14 mouse cellular contexts compared by ENCODE assay signal in genomic region chr3:138260721-138261669, GRCm38 (mm10). TPM values are rescaled to one million over a fixed set of nuclear protein-coding genes. Genes with fewer than 3 reads are reported as not detected.
DNase-seq lines count a peak whose midpoint lies in the region; ATAC-seq and TF ChIP-seq lines count a peak whose summit lies in the region.
"Had no signal": no experiment of that assay in that cellular context is flagged by ENCODE, and none has a peak within 500 bp of the region (broad histone marks: within the 10 kb centered on the region; RNA-seq: fewer than 3 reads in every experiment).

Adh1 (plus strand) TSS chr3:138260991.

- DNase-seq in lung, postnatal 10 days = no peak
- no peak for DNase-seq in forebrain, postnatal 0 days
- DNase-seq: kidney, postnatal 14 days; right cerebral cortex, postnatal 25 days; thymus, postnatal 36 days had no signal

- no peak for ATAC-seq in lung, embryonic 16.5 days (ENCODE audit: low read depth)
- ATAC-seq in embryonic facial prominence, embryonic 15.5 days (ENCODE audit: insufficient number of reproducible peaks, low FRiP score, low TSS enrichment, low read depth) = no peak
- no peak for ATAC-seq in heart, embryonic 13.5 days (ENCODE audit: extremely low read depth, insufficient number of reproducible peaks, low FRiP score, low TSS enrichment)
- no peak for ATAC-seq in forebrain, postnatal 0 days
- no peak for ATAC-seq in megakaryocyte progenitor cell, adult 5-6 weeks (replicated peaks; ENCODE audit: poor library complexity)
- ATAC-seq: forebrain, embryonic 16.5 days had no signal

- no peak within 1 kb of the TSS for H3K4me2 ChIP-seq in lung, embryonic 16.5 days (ENCODE audit: low read depth, low read length)
- H3K4me2 ChIP-seq in embryonic facial prominence, embryonic 15.5 days (replicated peaks) = no peak within 1 kb of the TSS
- H3K4me2 ChIP-seq in heart, embryonic 13.5 days = no peak within 1 kb of the TSS
- H3K4me2 ChIP-seq in forebrain, postnatal 0 days (ENCODE audit: low read depth) = no peak within 1 kb of the TSS
- H3K4me2 ChIP-seq: limb, embryonic 13.5 days had no signal

- H3K36me3 ChIP-seq in lung, embryonic 16.5 days (ENCODE audit: control insufficient read depth, insufficient read depth, low read length) = no peaks in the 10 kb centered on the region
- H3K36me3 ChIP-seq in embryonic facial prominence, embryonic 15.5 days = no peaks in the 10 kb centered on the region
- H3K36me3 ChIP-seq in heart, embryonic 13.5 days = no peaks in the 10 kb centered on the region
- no peaks in the 10 kb centered on the region for H3K36me3 ChIP-seq in small intestine, adult 2 months (ENCODE audit: control insufficient read depth, insufficient read depth, low read length)
- no peaks in the 10 kb centered on the region for H3K36me3 ChIP-seq in forebrain, postnatal 0 days (ENCODE audit: insufficient read depth)
- H3K36me3 ChIP-seq: G1E; limb, embryonic 13.5 days had no signal

- H3K9me3 ChIP-seq in lung, embryonic 16.5 days (ENCODE audit: control insufficient read depth, low read length) = no peaks in the 10 kb centered on the region
- no peaks in the 10 kb centered on the region for H3K9me3 ChIP-seq in embryonic facial prominence, embryonic 15.5 days (replicated peaks)
- H3K9me3 ChIP-seq in heart, embryonic 13.5 days = no peaks in the 10 kb centered on the region
- no peaks in the 10 kb centered on the region for H3K9me3 ChIP-seq in forebrain, postnatal 0 days (ENCODE audit: low read length)
- H3K9me3 ChIP-seq: G1E; limb, embryonic 13.5 days had no signal

- no peak within 1 kb of the TSS for H3K27ac ChIP-seq in lung, embryonic 16.5 days (ENCODE audit: low read length)
- no peak within 1 kb of the TSS for H3K27ac ChIP-seq in embryonic facial prominence, embryonic 15.5 days (replicated peaks)
- no peak within 1 kb of the TSS for H3K27ac ChIP-seq in heart, embryonic 13.5 days (replicated peaks)
- no peak within 1 kb of the TSS for H3K27ac ChIP-seq in small intestine, adult 2 months (ENCODE audit: insufficient read depth, low read depth, low read length)
- H3K27ac ChIP-seq in forebrain, postnatal 0 days (ENCODE audit: low read depth, low read length) = no peak within 1 kb of the TSS
- H3K27ac ChIP-seq: limb, embryonic 13.5 days had no signal

- H3K4me1 ChIP-seq in lung, embryonic 16.5 days (replicated peaks; ENCODE audit: control insufficient read depth, insufficient read depth, low read length) = peaks cover 6% of the 10 kb centered on the region
- H3K4me1 ChIP-seq in embryonic facial prominence, embryonic 15.5 days = no peaks in the 10 kb centered on the region
- peaks cover 13% of the 10 kb centered on the region for H3K4me1 ChIP-seq in heart, embryonic 13.5 days
- H3K4me1 ChIP-seq in small intestine, adult 2 months (ENCODE audit: control insufficient read depth, insufficient read depth, insufficient read length, low read length) = no peaks in the 10 kb centered on the region
- no peaks in the 10 kb centered on the region for H3K4me1 ChIP-seq in forebrain, postnatal 0 days (ENCODE audit: insufficient read depth)
- H3K4me1 ChIP-seq: limb, embryonic 13.5 days had no signal

- no peak for TF ChIP-seq POLR2A in small intestine, adult 2 months (IDR thresholded peaks at IDR 0.05; ENCODE audit: low read depth, low read length)

- no peaks in the 10 kb centered on the region for H3K27me3 ChIP-seq in lung, embryonic 16.5 days (ENCODE audit: control insufficient read depth, insufficient read depth, low read depth, low read length)
- no peaks in the 10 kb centered on the region for H3K27me3 ChIP-seq in embryonic facial prominence, embryonic 15.5 days
- no peaks in the 10 kb centered on the region for H3K27me3 ChIP-seq in heart, embryonic 13.5 days (replicated peaks)
- H3K27me3 ChIP-seq in small intestine, adult 2 months (ENCODE audit: control insufficient read depth, insufficient read depth, low read length) = no peaks in the 10 kb centered on the region
- no peaks in the 10 kb centered on the region for H3K27me3 ChIP-seq in forebrain, postnatal 0 days (ENCODE audit: insufficient read depth, low read length)
- H3K27me3 ChIP-seq: limb, embryonic 13.5 days had no signal

- no peak within 1 kb of the TSS for H3K4me3 ChIP-seq in lung, embryonic 16.5 days (ENCODE audit: low read length)
- no peak within 1 kb of the TSS for H3K4me3 ChIP-seq in embryonic facial prominence, embryonic 15.5 days (replicated peaks)
- no peak within 1 kb of the TSS for H3K4me3 ChIP-seq in heart, embryonic 13.5 days
- H3K4me3 ChIP-seq in small intestine, adult 2 months (ENCODE audit: low read depth, low read length) = no peak within 1 kb of the TSS
- no peak within 1 kb of the TSS for H3K4me3 ChIP-seq in forebrain, postnatal 0 days (ENCODE audit: low read depth, low read length)
- H3K4me3 ChIP-seq: limb, embryonic 13.5 days; myocyte had no signal

- WGBS in lung, embryonic 16.5 days = 84% methylated on average over 11 of the region's 11 CpGs
- 81% methylated on average over 11 of the region's 11 CpGs for WGBS in embryonic facial prominence, embryonic 15.5 days
- 70% methylated on average over 11 of the region's 11 CpGs for WGBS in heart, embryonic 13.5 days
- 82% methylated on average over 11 of the region's 11 CpGs for WGBS in small intestine, adult 2 months
- 86% methylated on average over 11 of the region's 11 CpGs for WGBS in forebrain, postnatal 0 days

- no peak within 1 kb of the TSS for H3K9ac ChIP-seq in lung, embryonic 16.5 days (ENCODE audit: low read length)
- H3K9ac ChIP-seq in embryonic facial prominence, embryonic 15.5 days = no peak within 1 kb of the TSS
- no peak within 1 kb of the TSS for H3K9ac ChIP-seq in heart, embryonic 13.5 days
- H3K9ac ChIP-seq in forebrain, postnatal 0 days = no peak within 1 kb of the TSS
- H3K9ac ChIP-seq: limb, embryonic 13.5 days had no signal

- no peak for TF ChIP-seq CTCF in small intestine, adult 2 months (IDR thresholded peaks at IDR 0.05; ENCODE audit: extremely low read depth, insufficient read length, insufficient replicate concordance, low read depth, low read length)
- no peak for TF ChIP-seq CTCF in forebrain, postnatal 0 days (IDR thresholded peaks at IDR 0.05; ENCODE audit: low read depth)

RNA-seq across cellular contexts. Expression of gene Adh1, which starts in this region (rescaled TPM):
- polyA plus RNA-seq in lung, embryonic 16.5 days (2015; fragmentation: Nextera tagmentation; extraction: Ambion mirVana) = 1,307 and 1,323 TPM in 2 replicates
- 30.5 and 31.6 TPM in 2 replicates for polyA plus RNA-seq in embryonic facial prominence, embryonic 15.5 days (2015; fragmentation: Nextera tagmentation; extraction: Ambion mirVana)
- polyA plus RNA-seq in heart, embryonic 13.5 days (2015; fragmentation: Nextera tagmentation; extraction: Ambion mirVana) = 13.5 and 13.6 TPM in 2 replicates
- polyA plus RNA-seq in small intestine, adult 2 months (2012; rRNA removed) = 137 and 221 TPM in 2 replicates
- 1.8 and 2.2 TPM in 2 replicates for total RNA-seq in forebrain, postnatal 0 days (2014; rRNA removed)
- polyA plus RNA-seq in forebrain, postnatal 0 days (2015; fragmentation: Nextera tagmentation; extraction: Ambion mirVana) = 3.0 and 3.8 TPM in 2 replicates
- not detected in 2 replicates for total RNA-seq in megakaryocyte progenitor cell, adult 5-6 weeks (2015)
- total RNA-seq in megakaryocyte progenitor cell, adult 5-6 weeks (2017) = not detected in 2 replicates
- polyA plus RNA-seq: G1E, myocyte had no signal
